ENCODE assay signal across 18 mouse cellular contexts in genomic region chr10:52021231-52021630, GRCm38 (mm10). TPM values are rescaled to one million over a fixed set of nuclear protein-coding genes. Genes with fewer than 3 reads are reported as not detected.
DNase-seq lines count a peak whose midpoint lies in the region; ATAC-seq and TF ChIP-seq lines count a peak whose summit lies in the region.
"Had no signal": no experiment of that assay in that cellular context is flagged by ENCODE, and none has a peak within 500 bp of the region (broad histone marks: within the 10 kb centered on the region; RNA-seq: fewer than 3 reads in every experiment).

No protein-coding gene starts in this region.

- no peak for TF ChIP-seq POLR2A in kidney, adult 2 months (IDR thresholded peaks at IDR 0.05; ENCODE audit: low read depth, low read length)

- DNase-seq in embryo, embryonic 9.5 days (ENCODE audit: extremely low spot score): peak; percentile 35
- peak; percentile 2 for DNase-seq in midbrain, embryonic 14.5 days
- no peak for DNase-seq in kidney, adult 2 months
- DNase-seq in kidney, adult 11 months: no peak
- DNase-seq: adrenal gland, adult 8-10 months; cerebellum, postnatal 25 days; heart, adult 18-20 months; lung, embryonic 14.5 days; lung, postnatal 4 days; right cerebral cortex, adult 18-20 months; thymus, postnatal 4 days had no signal

- no peaks in the 10 kb centered on the region for H3K9me3 ChIP-seq in forebrain, embryonic 12.5 days
- H3K9me3 ChIP-seq in forebrain, embryonic 16.5 days (ENCODE audit: control insufficient read depth, low read length): no peaks in the 10 kb centered on the region
- no peaks in the 10 kb centered on the region for H3K9me3 ChIP-seq in hindbrain, embryonic 13.5 days
- no peaks in the 10 kb centered on the region for H3K9me3 ChIP-seq in hindbrain, embryonic 12.5 days (replicated peaks)
- no peaks in the 10 kb centered on the region for H3K9me3 ChIP-seq in midbrain, embryonic 14.5 days (ENCODE audit: control insufficient read depth, low read length)
- H3K9me3 ChIP-seq: liver, embryonic 12.5 days had no signal

- no peak for TF ChIP-seq CTCF in kidney, adult 2 months (conservative IDR thresholded peaks at IDR 0.05; ENCODE audit: insufficient read depth, insufficient read length, low read depth, low read length)

- H3K9ac ChIP-seq in forebrain, embryonic 12.5 days: no peak overlapping the region
- no peak overlapping the region for H3K9ac ChIP-seq in forebrain, embryonic 16.5 days (replicated peaks; ENCODE audit: low read depth, low read length)
- no peak overlapping the region for H3K9ac ChIP-seq in hindbrain, embryonic 13.5 days
- H3K9ac ChIP-seq in hindbrain, embryonic 12.5 days: no peak overlapping the region
- H3K9ac ChIP-seq in midbrain, embryonic 14.5 days (replicated peaks; ENCODE audit: low read length): no peak overlapping the region
- H3K9ac ChIP-seq: liver, embryonic 12.5 days; lung, embryonic 14.5 days had no signal

- H3K4me2 ChIP-seq in forebrain, embryonic 12.5 days: peak overlapping the region; percentile 93; the same call in 1 of the 2 replicates
- H3K4me2 ChIP-seq in forebrain, embryonic 16.5 days (ENCODE audit: low read length): no peak overlapping the region
- peak overlapping the region; percentile 79; the same call in 1 of the 2 replicates for H3K4me2 ChIP-seq in hindbrain, embryonic 13.5 days
- no peak overlapping the region for H3K4me2 ChIP-seq in hindbrain, embryonic 12.5 days (replicated peaks)
- H3K4me2 ChIP-seq in midbrain, embryonic 14.5 days (ENCODE audit: low read length): no peak overlapping the region

- WGBS in forebrain, embryonic 12.5 days: 2% methylated on average over 9 of the region's 9 CpGs
- 2% methylated on average over 9 of the region's 9 CpGs for WGBS in forebrain, embryonic 16.5 days
- WGBS in hindbrain, embryonic 13.5 days: 1% methylated on average over 9 of the region's 9 CpGs
- 4% methylated on average over 9 of the region's 9 CpGs for WGBS in hindbrain, embryonic 12.5 days
- WGBS in midbrain, embryonic 14.5 days: 2% methylated on average over 9 of the region's 9 CpGs
- WGBS in kidney, adult 2 months: 1% methylated on average over 9 of the region's 9 CpGs

- peak overlapping the region; percentile 53; the same call in 1 of the 2 replicates for H3K4me3 ChIP-seq in forebrain, embryonic 12.5 days (replicated peaks)
- no peak overlapping the region for H3K4me3 ChIP-seq in forebrain, embryonic 16.5 days (replicated peaks; ENCODE audit: low read length)
- 0 out of 2 replicates have a peak overlapping the region, but pooled peaks have one; percentile 47 for H3K4me3 ChIP-seq in hindbrain, embryonic 13.5 days
- H3K4me3 ChIP-seq in hindbrain, embryonic 12.5 days: no peak overlapping the region
- no peak overlapping the region for H3K4me3 ChIP-seq in midbrain, embryonic 14.5 days (replicated peaks; ENCODE audit: low read depth, low read length)
- no peak overlapping the region for H3K4me3 ChIP-seq in kidney, adult 2 months (ENCODE audit: insufficient read depth, low read depth, low read length)
- H3K4me3 ChIP-seq: liver, embryonic 12.5 days had no signal

- H3K36me3 ChIP-seq in forebrain, embryonic 12.5 days (replicated peaks): no peaks in the 10 kb centered on the region
- no peaks in the 10 kb centered on the region for H3K36me3 ChIP-seq in forebrain, embryonic 16.5 days (ENCODE audit: control insufficient read depth, insufficient read depth)
- H3K36me3 ChIP-seq in hindbrain, embryonic 13.5 days: no peaks in the 10 kb centered on the region
- no peaks in the 10 kb centered on the region for H3K36me3 ChIP-seq in hindbrain, embryonic 12.5 days
- H3K36me3 ChIP-seq in midbrain, embryonic 14.5 days (ENCODE audit: control insufficient read depth, insufficient read depth, low read length): no peaks in the 10 kb centered on the region
- no peaks in the 10 kb centered on the region for H3K36me3 ChIP-seq in kidney, adult 2 months (ENCODE audit: control insufficient read depth, insufficient read depth, low read length)
- H3K36me3 ChIP-seq: liver, embryonic 12.5 days had no signal

- peaks cover 19% of the 10 kb centered on the region for H3K4me1 ChIP-seq in forebrain, embryonic 12.5 days
- peaks cover 18% of the 10 kb centered on the region for H3K4me1 ChIP-seq in forebrain, embryonic 16.5 days (replicated peaks; ENCODE audit: control insufficient read depth, insufficient read depth, low read length)
- peaks cover 18% of the 10 kb centered on the region for H3K4me1 ChIP-seq in hindbrain, embryonic 13.5 days (replicated peaks)
- peaks cover 18% of the 10 kb centered on the region for H3K4me1 ChIP-seq in hindbrain, embryonic 12.5 days
- H3K4me1 ChIP-seq in midbrain, embryonic 14.5 days (ENCODE audit: control insufficient read depth, insufficient read depth, low read length): 0 out of 2 replicates have a peak, but pooled peaks cover 8% of the 10 kb centered on the region
- no peaks in the 10 kb centered on the region for H3K4me1 ChIP-seq in kidney, adult 2 months (ENCODE audit: control insufficient read depth, insufficient read depth, low read length)

- H3K27ac ChIP-seq in forebrain, embryonic 12.5 days: no peak overlapping the region
- no peak overlapping the region for H3K27ac ChIP-seq in forebrain, embryonic 16.5 days (ENCODE audit: low read length)
- H3K27ac ChIP-seq in hindbrain, embryonic 13.5 days: no peak overlapping the region
- H3K27ac ChIP-seq in hindbrain, embryonic 12.5 days: no peak overlapping the region
- H3K27ac ChIP-seq in midbrain, embryonic 14.5 days (replicated peaks; ENCODE audit: low read depth, low read length): no peak overlapping the region
- no peak overlapping the region for H3K27ac ChIP-seq in kidney, adult 2 months (ENCODE audit: insufficient read depth, low read depth, low read length)
- H3K27ac ChIP-seq: liver, embryonic 12.5 days had no signal

- peaks cover 78% of the 10 kb centered on the region for H3K27me3 ChIP-seq in forebrain, embryonic 12.5 days
- H3K27me3 ChIP-seq in forebrain, embryonic 16.5 days (replicated peaks; ENCODE audit: control insufficient read depth, insufficient read depth, low read length): peaks cover 53% of the 10 kb centered on the region
- peaks cover 77% of the 10 kb centered on the region for H3K27me3 ChIP-seq in hindbrain, embryonic 13.5 days
- peaks cover 75% of the 10 kb centered on the region for H3K27me3 ChIP-seq in hindbrain, embryonic 12.5 days
- H3K27me3 ChIP-seq in midbrain, embryonic 14.5 days (ENCODE audit: control insufficient read depth, insufficient read depth, low read length): peaks cover 69% of the 10 kb centered on the region
- peaks cover 7% of the 10 kb centered on the region for H3K27me3 ChIP-seq in kidney, adult 2 months (replicated peaks; ENCODE audit: control insufficient read depth, insufficient read depth, low read length)

- no peak for ATAC-seq in forebrain, embryonic 12.5 days (ENCODE audit: low FRiP score)
- no peak for ATAC-seq in forebrain, embryonic 16.5 days
- ATAC-seq in hindbrain, embryonic 13.5 days (ENCODE audit: low FRiP score): no peak
- no peak for ATAC-seq in hindbrain, embryonic 12.5 days (ENCODE audit: low FRiP score)
- ATAC-seq in midbrain, embryonic 14.5 days (ENCODE audit: low FRiP score, low TSS enrichment): no peak
- ATAC-seq: liver, embryonic 12.5 days had no signal

RNA-seq across cellular contexts. Expression of gene Vgll2, which starts 1.1 kb away (rescaled TPM):
- 2.5 and 4.4 TPM in 2 replicates for polyA plus RNA-seq in forebrain, embryonic 12.5 days (2016; fragmentation: Nextera tagmentation; extraction: Ambion mirVana)
- 0.71 TPM in 1 of 2 replicates, not detected in the other for polyA plus RNA-seq in forebrain, embryonic 16.5 days (2015; fragmentation: Nextera tagmentation; extraction: Ambion mirVana)
- polyA plus RNA-seq in hindbrain, embryonic 13.5 days (2015; fragmentation: Nextera tagmentation; extraction: Ambion mirVana): 0.27 and 0.56 TPM in 2 replicates
- 1.9 and 9.0 TPM in 2 replicates for polyA plus RNA-seq in hindbrain, embryonic 12.5 days (2016; fragmentation: Nextera tagmentation; extraction: Ambion mirVana)
- polyA plus RNA-seq in midbrain, embryonic 14.5 days (2014; fragmentation: Nextera tagmentation; extraction: Ambion mirVana): not detected in 2 replicates
- polyA plus RNA-seq in kidney, adult 2 months (2012; rRNA removed): 1.8 TPM in 1 of 2 replicates, not detected in the other
- polyA plus RNA-seq: kidney, embryonic 14.5 days; large intestine, adult 2 months; lung, embryonic 14.5 days had no signal

Comparison
In these comparisons a context has a peak if more than half of its experiments do, and no peak if none do; other contexts are left out.
1. H3K4me2 ChIP-seq: peak in forebrain, embryonic 12.5 days (single experiment) and hindbrain, embryonic 13.5 days (single experiment); none in forebrain, embryonic 16.5 days (single experiment), hindbrain, embryonic 12.5 days (single experiment) and midbrain, embryonic 14.5 days (single experiment).
2. H3K4me3 ChIP-seq: peak in forebrain, embryonic 12.5 days (single experiment) and hindbrain, embryonic 13.5 days (single experiment); none in forebrain, embryonic 16.5 days (single experiment), hindbrain, embryonic 12.5 days (single experiment), midbrain, embryonic 14.5 days (single experiment) and kidney, adult 2 months (single experiment).
3. DNase-seq: peak in embryo, embryonic 9.5 days (single experiment) and midbrain, embryonic 14.5 days (single experiment); none in kidney, adult 2 months (single experiment) and kidney, adult 11 months (single experiment).